Mouse (Mus musculus) heart, adult 2 months (tissue): ENCODE data around the gene Mlh1.

Experiments
- EP300 ChIP-seq: fragments of 200-500 bp; IDR thresholded peaks from 2 replicates; pipeline ENCODE4 v1.6.1; 2011; ENCODE audit warnings: low read depth, low read length, control low read depth; ENCODE audit not compliant: insufficient read depth
- POLR2A ChIP-seq: fragments of 200-500 bp; IDR thresholded peaks from 2 replicates; pipeline ENCODE4 v1.6.1; 2011; ENCODE audit warnings: mild to moderate bottlenecking, low read depth, low read length, control low read depth; ENCODE audit not compliant: insufficient read depth

- TF ChIP-seq POLR2A (no peak), EP300 (no peak)
These were observed 89.4 kb downstream of the Mlh1 start for GRCm38 (mm10) chr9:111182176-111182575.
